In the genomic region with DNA sequence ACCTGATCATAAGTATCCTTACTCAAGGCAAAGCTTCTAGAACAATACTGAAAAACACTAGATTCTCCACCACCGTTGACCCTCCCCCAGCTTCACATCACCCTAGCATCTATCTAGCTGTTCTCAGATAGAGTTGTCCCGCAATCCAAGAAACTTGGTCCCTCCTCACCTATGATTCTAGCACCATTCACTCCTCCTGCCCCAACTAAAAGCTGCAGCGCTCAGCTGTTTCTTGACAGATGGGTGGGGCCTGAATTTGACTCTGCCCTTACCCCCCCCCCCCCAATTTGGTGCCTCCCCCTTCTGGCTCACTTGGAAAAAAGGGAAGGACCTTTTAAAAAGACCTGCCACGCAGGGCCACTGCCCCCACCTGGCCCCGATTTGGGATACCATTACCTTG, we compare ENCODE assay signal across 8 mouse cellular contexts. TPM values are rescaled to one million over a fixed set of nuclear protein-coding genes. Genes with fewer than 3 reads are reported as not detected.
DNase-seq lines count a peak whose midpoint lies in the region; ATAC-seq and TF ChIP-seq lines count a peak whose summit lies in the region.

No protein-coding gene starts in this region.

- peaks cover 28% of the 10 kb centered on the region for H3K36me3 ChIP-seq in heart, embryonic 13.5 days
- peaks cover 46% of the 10 kb centered on the region for H3K36me3 ChIP-seq in hindbrain, embryonic 14.5 days (replicated peaks; ENCODE audit: control insufficient read depth, insufficient read depth)
- H3K36me3 ChIP-seq in midbrain, embryonic 13.5 days = peaks cover 43% of the 10 kb centered on the region

- WGBS in heart, embryonic 13.5 days = 50% methylated on average over 5 of the region's 5 CpGs
- WGBS in hindbrain, embryonic 14.5 days = 56% methylated on average over 5 of the region's 5 CpGs
- WGBS in midbrain, embryonic 13.5 days = 70% methylated on average over 5 of the region's 5 CpGs

- no peak for TF ChIP-seq POLR2A in bone marrow macrophage, adult 2 months (IDR thresholded peaks at IDR 0.05; ENCODE audit: borderline replicate concordance, low read depth, low read length)

- H3K27me3 ChIP-seq in heart, embryonic 13.5 days (replicated peaks) = no peaks in the 10 kb centered on the region; the same call in 1 of the 2 replicates
- no peaks in the 10 kb centered on the region for H3K27me3 ChIP-seq in hindbrain, embryonic 14.5 days (ENCODE audit: control insufficient read depth, insufficient read depth, low read length)
- no peaks in the 10 kb centered on the region for H3K27me3 ChIP-seq in midbrain, embryonic 13.5 days

- H3K9ac ChIP-seq in heart, embryonic 13.5 days = peak overlapping the region; percentile 98
- peak overlapping the region; percentile 94 for H3K9ac ChIP-seq in hindbrain, embryonic 14.5 days
- no peak overlapping the region for H3K9ac ChIP-seq in midbrain, embryonic 13.5 days (replicated peaks)

- peak overlapping the region; percentile 98 for H3K4me3 ChIP-seq in heart, embryonic 13.5 days
- H3K4me3 ChIP-seq in bone marrow macrophage, adult 2 months (ENCODE audit: insufficient read depth, low read length) = peak overlapping the region; percentile 73
- peak overlapping the region; percentile 90 for H3K4me3 ChIP-seq in hindbrain, embryonic 14.5 days (replicated peaks; ENCODE audit: low read length)
- H3K4me3 ChIP-seq in midbrain, embryonic 13.5 days (replicated peaks) = peak overlapping the region; percentile 96

- H3K4me1 ChIP-seq in heart, embryonic 13.5 days = peaks cover 35% of the 10 kb centered on the region
- peaks cover 23% of the 10 kb centered on the region for H3K4me1 ChIP-seq in bone marrow macrophage, adult 2 months (ENCODE audit: control insufficient read depth, insufficient read depth, low read length)
- H3K4me1 ChIP-seq in hindbrain, embryonic 14.5 days (replicated peaks; ENCODE audit: control insufficient read depth, insufficient read depth, low read length) = peaks cover 13% of the 10 kb centered on the region
- peaks cover 31% of the 10 kb centered on the region for H3K4me1 ChIP-seq in midbrain, embryonic 13.5 days (replicated peaks)

- no peak for ATAC-seq in heart, embryonic 13.5 days (ENCODE audit: extremely low read depth, insufficient number of reproducible peaks, low FRiP score, low TSS enrichment)
- ATAC-seq in hindbrain, embryonic 14.5 days (ENCODE audit: low FRiP score) = no peak
- ATAC-seq in midbrain, embryonic 13.5 days = peak; percentile 35; the same call in 1 of the 2 replicates

- DNase-seq in heart, adult 18-20 months = no peak
- DNase-seq in hindbrain, embryonic 14.5 days (ENCODE audit: low spot score) = no peak
- DNase-seq in right cerebral cortex, postnatal 10 days (ENCODE audit: low spot score in 2 of 2) = no peak
- no peak for DNase-seq in right cerebral cortex, adult 18-20 months
- DNase-seq in cerebellum, adult 18-20 months = no peak

- TF ChIP-seq CTCF in bone marrow macrophage, adult 2 months (IDR thresholded peaks at IDR 0.05; ENCODE audit: low read depth, low read length) = no peak

- H3K27ac ChIP-seq in heart, embryonic 13.5 days (replicated peaks) = peak overlapping the region; percentile 70
- no peak overlapping the region for H3K27ac ChIP-seq in bone marrow macrophage, adult 2 months (ENCODE audit: insufficient read depth, low read depth, low read length)
- H3K27ac ChIP-seq in hindbrain, embryonic 14.5 days = peak overlapping the region; percentile 80
- peak overlapping the region; percentile 80 for H3K27ac ChIP-seq in midbrain, embryonic 13.5 days

- no peaks in the 10 kb centered on the region for H3K9me3 ChIP-seq in heart, embryonic 13.5 days
- no peaks in the 10 kb centered on the region for H3K9me3 ChIP-seq in hindbrain, embryonic 14.5 days (ENCODE audit: control insufficient read depth, low read length)
- H3K9me3 ChIP-seq in midbrain, embryonic 13.5 days = no peaks in the 10 kb centered on the region

- H3K4me2 ChIP-seq in heart, embryonic 13.5 days = peak overlapping the region; percentile 91
- peak overlapping the region; percentile 56 for H3K4me2 ChIP-seq in hindbrain, embryonic 14.5 days (replicated peaks)
- H3K4me2 ChIP-seq in midbrain, embryonic 13.5 days (replicated peaks) = peak overlapping the region; percentile 45

RNA-seq across cellular contexts. Expression of gene Akap8l, which starts 14.4 kb away (rescaled TPM):
- 83.9 and 84.3 TPM in 2 replicates for polyA plus RNA-seq in heart, embryonic 13.5 days (2015; fragmentation: Nextera tagmentation; extraction: Ambion mirVana)
- 10 to 100 TPM; 39.1 to 44.6 TPM for total RNA-seq in heart, adult 18-20 months (2021)
- 87.0 and 116 TPM in 2 replicates for polyA plus RNA-seq in bone marrow macrophage, adult 2 months (2012; ENCODE audit: insufficient read depth, insufficient read length, missing spikeins)
- polyA plus RNA-seq in hindbrain, embryonic 14.5 days (2014; fragmentation: Nextera tagmentation; extraction: Ambion mirVana) = 111 and 121 TPM in 2 replicates
- polyA plus RNA-seq in midbrain, embryonic 13.5 days (2015; fragmentation: Nextera tagmentation; extraction: Ambion mirVana) = 138 and 168 TPM in 2 replicates

RNA-seq across cellular contexts. Expression of gene Wiz, which starts 24.4 kb away (rescaled TPM):
- 10.9 and 12.4 TPM in 2 replicates for polyA plus RNA-seq in heart, embryonic 13.5 days (2015; fragmentation: Nextera tagmentation; extraction: Ambion mirVana)
- total RNA-seq in heart, adult 18-20 months (2021) = 10 to 100 TPM; 15.0 to 19.0 TPM
- polyA plus RNA-seq in bone marrow macrophage, adult 2 months (2012; ENCODE audit: insufficient read depth, insufficient read length, missing spikeins) = 19.3 and 24.2 TPM in 2 replicates
- polyA plus RNA-seq in hindbrain, embryonic 14.5 days (2014; fragmentation: Nextera tagmentation; extraction: Ambion mirVana) = 45.9 and 47.5 TPM in 2 replicates
- 33.7 and 36.4 TPM in 2 replicates for polyA plus RNA-seq in midbrain, embryonic 13.5 days (2015; fragmentation: Nextera tagmentation; extraction: Ambion mirVana)

RNA-seq across cellular contexts. Expression of gene Rasal3, which starts 38.5 kb away (rescaled TPM):
- polyA plus RNA-seq in heart, embryonic 13.5 days (2015; fragmentation: Nextera tagmentation; extraction: Ambion mirVana) = 0.49 and 1.1 TPM in 2 replicates
- 1 to 10 TPM in 1 of 2 experiments, under 1 TPM in 1; 0.97 to 4.4 TPM for total RNA-seq in heart, adult 18-20 months (2021)
- 26.6 and 31.3 TPM in 2 replicates for polyA plus RNA-seq in bone marrow macrophage, adult 2 months (2012; ENCODE audit: insufficient read depth, insufficient read length, missing spikeins)
- polyA plus RNA-seq in hindbrain, embryonic 14.5 days (2014; fragmentation: Nextera tagmentation; extraction: Ambion mirVana) = 0.62 and 0.80 TPM in 2 replicates
- 0.54 TPM in 2 replicates for polyA plus RNA-seq in midbrain, embryonic 13.5 days (2015; fragmentation: Nextera tagmentation; extraction: Ambion mirVana)

RNA-seq across cellular contexts. Expression of gene Akap8, which starts 43.8 kb away (rescaled TPM):
- 65.8 and 67.8 TPM in 2 replicates for polyA plus RNA-seq in heart, embryonic 13.5 days (2015; fragmentation: Nextera tagmentation; extraction: Ambion mirVana)
- 10 to 100 TPM; 40.2 to 44.3 TPM for total RNA-seq in heart, adult 18-20 months (2021)
- 77.4 and 90.0 TPM in 2 replicates for polyA plus RNA-seq in bone marrow macrophage, adult 2 months (2012; ENCODE audit: insufficient read depth, insufficient read length, missing spikeins)
- polyA plus RNA-seq in hindbrain, embryonic 14.5 days (2014; fragmentation: Nextera tagmentation; extraction: Ambion mirVana) = 41.8 and 46.2 TPM in 2 replicates
- 116 and 121 TPM in 2 replicates for polyA plus RNA-seq in midbrain, embryonic 13.5 days (2015; fragmentation: Nextera tagmentation; extraction: Ambion mirVana)

RNA-seq across cellular contexts. Expression of gene Pglyrp2, which starts 59.1 kb away (rescaled TPM):
- 0.09 and 0.16 TPM in 2 replicates for polyA plus RNA-seq in heart, embryonic 13.5 days (2015; fragmentation: Nextera tagmentation; extraction: Ambion mirVana)
- 1 to 10 TPM in 1 of 2 experiments, not detected in 1; 1.1 TPM for total RNA-seq in heart, adult 18-20 months (2021)
- polyA plus RNA-seq in bone marrow macrophage, adult 2 months (2012; ENCODE audit: insufficient read depth, insufficient read length, missing spikeins) = not detected in 2 replicates
- polyA plus RNA-seq in hindbrain, embryonic 14.5 days (2014; fragmentation: Nextera tagmentation; extraction: Ambion mirVana) = not detected in 2 replicates
- polyA plus RNA-seq in midbrain, embryonic 13.5 days (2015; fragmentation: Nextera tagmentation; extraction: Ambion mirVana) = not detected in 2 replicates

Comparison
In these comparisons a context has a peak if more than half of its experiments do, and no peak if none do; other contexts are left out.
1. RNA of gene Rasal3, which starts 38.5 kb away (polyA plus RNA-seq): 26.6 to 31.3 TPM in bone marrow macrophage, adult 2 months; 0.62 to 0.80 TPM in hindbrain, embryonic 14.5 days, 0.54 TPM in midbrain, embryonic 13.5 days and 0.49 to 1.1 TPM in heart, embryonic 13.5 days; every median in the first group is over 10 times any median in the second.
2. Peak in every context shown above with its lines, with median percentiles within 50 percentile points of each other: H3K4me2 ChIP-seq and H3K4me3 ChIP-seq.